In genomic region chr1:172046938-172047337, GRCm38 (mm10) we compare ENCODE assay signal across 8 mouse cellular contexts. TPM values are rescaled to one million over a fixed set of nuclear protein-coding genes. Genes with fewer than 3 reads are reported as not detected.
DNase-seq lines count a peak whose midpoint lies in the region; ATAC-seq lines count a peak whose summit lies in the region.

No protein-coding gene starts in this region.

- WGBS in heart, embryonic 11.5 days (ENCODE audit: insufficient replicate concordance): 11% methylated on average over 5 of the region's 5 CpGs
- WGBS in embryonic facial prominence, embryonic 14.5 days: 18% methylated on average over 4 of the region's 5 CpGs
- WGBS in heart, embryonic 13.5 days: 14% methylated on average over 5 of the region's 5 CpGs

- H3K36me3 ChIP-seq in heart, embryonic 11.5 days (ENCODE audit: control insufficient read depth, insufficient read depth, low read length): no peaks in the 10 kb centered on the region
- no peaks in the 10 kb centered on the region for H3K36me3 ChIP-seq in embryonic facial prominence, embryonic 14.5 days (ENCODE audit: control insufficient read depth, insufficient read depth, low read length)
- H3K36me3 ChIP-seq in heart, embryonic 13.5 days: no peaks in the 10 kb centered on the region

- H3K4me2 ChIP-seq in heart, embryonic 11.5 days: no peak overlapping the region
- H3K4me2 ChIP-seq in embryonic facial prominence, embryonic 14.5 days (ENCODE audit: low read depth, low read length): peak overlapping the region; percentile 15; the same call in 1 of the 2 replicates
- H3K4me2 ChIP-seq in heart, embryonic 13.5 days: 0 out of 2 replicates have a peak overlapping the region, but pooled peaks have one; percentile 5

- H3K9me3 ChIP-seq in heart, embryonic 11.5 days (replicated peaks; ENCODE audit: control insufficient read depth, low read length): no peaks in the 10 kb centered on the region
- no peaks in the 10 kb centered on the region for H3K9me3 ChIP-seq in embryonic facial prominence, embryonic 14.5 days (ENCODE audit: control insufficient read depth, low read length)
- no peaks in the 10 kb centered on the region for H3K9me3 ChIP-seq in heart, embryonic 13.5 days

- H3K9ac ChIP-seq in heart, embryonic 11.5 days (ENCODE audit: low read depth, low read length): no peak overlapping the region
- no peak overlapping the region for H3K9ac ChIP-seq in embryonic facial prominence, embryonic 14.5 days (ENCODE audit: low read depth, low read length)
- no peak overlapping the region for H3K9ac ChIP-seq in heart, embryonic 13.5 days

- peaks cover 14% of the 10 kb centered on the region for H3K27me3 ChIP-seq in heart, embryonic 11.5 days (ENCODE audit: control insufficient read depth, insufficient read depth, low read length)
- H3K27me3 ChIP-seq in embryonic facial prominence, embryonic 14.5 days (replicated peaks; ENCODE audit: control insufficient read depth, insufficient read depth, low read length): peaks cover 3% of the 10 kb centered on the region; the same call in 1 of the 2 replicates
- peaks cover 29% of the 10 kb centered on the region for H3K27me3 ChIP-seq in heart, embryonic 13.5 days (replicated peaks)

- DNase-seq in heart, adult 11 months: peak; percentile 95
- DNase-seq in adrenal gland, postnatal 4 days (ENCODE audit: low spot score in 2 of 2): peak; percentile 37 to 43
- peak; percentile 88 for DNase-seq in embryonic facial prominence, embryonic 14.5 days (ENCODE audit: low spot score)
- DNase-seq in kidney, postnatal 10 days: peak; percentile 84
- DNase-seq in lung, postnatal 10 days: peak; percentile 80
- peak; percentile 75 for DNase-seq in right cerebral cortex, postnatal 14 days

- no peak overlapping the region for H3K4me3 ChIP-seq in heart, embryonic 11.5 days (ENCODE audit: low read depth, low read length)
- no peak overlapping the region for H3K4me3 ChIP-seq in embryonic facial prominence, embryonic 14.5 days (ENCODE audit: low read depth, low read length)
- no peak overlapping the region for H3K4me3 ChIP-seq in heart, embryonic 13.5 days

- H3K27ac ChIP-seq in heart, embryonic 11.5 days (ENCODE audit: low read depth, low read length): no peak overlapping the region
- H3K27ac ChIP-seq in embryonic facial prominence, embryonic 14.5 days (replicated peaks; ENCODE audit: low read depth, low read length): no peak overlapping the region
- no peak overlapping the region for H3K27ac ChIP-seq in heart, embryonic 13.5 days (replicated peaks)

- peaks cover 3% of the 10 kb centered on the region; the same call in 1 of the 2 replicates for H3K4me1 ChIP-seq in heart, embryonic 11.5 days (ENCODE audit: control insufficient read depth, insufficient read depth, low read length)
- no peaks in the 10 kb centered on the region; the same call in 1 of the 2 replicates for H3K4me1 ChIP-seq in embryonic facial prominence, embryonic 14.5 days (ENCODE audit: control insufficient read depth, insufficient read depth, low read length)
- H3K4me1 ChIP-seq in heart, embryonic 13.5 days: no peaks in the 10 kb centered on the region; the same call in none of the 2 replicates

- ATAC-seq in heart, embryonic 11.5 days (replicated peaks; ENCODE audit: insufficient number of reproducible peaks, low FRiP score, low TSS enrichment): no peak
- peak; percentile 64; the same call in 1 of the 2 replicates for ATAC-seq in embryonic facial prominence, embryonic 14.5 days (ENCODE audit: low read depth)
- no peak for ATAC-seq in heart, embryonic 13.5 days (ENCODE audit: extremely low read depth, insufficient number of reproducible peaks, low FRiP score, low TSS enrichment)

RNA-seq across cellular contexts. Expression of gene Nhlh1, which starts 10.4 kb away (rescaled TPM):
- polyA plus RNA-seq in heart, embryonic 11.5 days (2014; fragmentation: Nextera tagmentation; extraction: Ambion mirVana): not detected in 2 replicates
- total RNA-seq in adrenal gland, postnatal 4 days (2021): under 1 TPM in 1 of 2 experiments, not detected in 1; 0.31 TPM
- 1.6 and 1.9 TPM in 2 replicates for polyA plus RNA-seq in embryonic facial prominence, embryonic 14.5 days (2014; fragmentation: Nextera tagmentation; extraction: Ambion mirVana)
- not detected in 2 replicates for polyA plus RNA-seq in heart, embryonic 13.5 days (2015; fragmentation: Nextera tagmentation; extraction: Ambion mirVana)

RNA-seq across cellular contexts. Expression of gene Vangl2, which starts 18.7 kb away (rescaled TPM):
- 10.4 and 10.9 TPM in 2 replicates for polyA plus RNA-seq in heart, embryonic 11.5 days (2014; fragmentation: Nextera tagmentation; extraction: Ambion mirVana)
- 10 to 100 TPM; 16.2 to 18.7 TPM for total RNA-seq in adrenal gland, postnatal 4 days (2021)
- 13.5 and 16.7 TPM in 2 replicates for polyA plus RNA-seq in embryonic facial prominence, embryonic 14.5 days (2014; fragmentation: Nextera tagmentation; extraction: Ambion mirVana)
- 8.9 and 9.3 TPM in 2 replicates for polyA plus RNA-seq in heart, embryonic 13.5 days (2015; fragmentation: Nextera tagmentation; extraction: Ambion mirVana)

RNA-seq across cellular contexts. Expression of gene Copa, which starts 35.4 kb away (rescaled TPM):
- polyA plus RNA-seq in heart, embryonic 11.5 days (2014; fragmentation: Nextera tagmentation; extraction: Ambion mirVana): 146 and 201 TPM in 2 replicates
- total RNA-seq in adrenal gland, postnatal 4 days (2021): 100 to 1,000 TPM; 187 to 205 TPM
- polyA plus RNA-seq in embryonic facial prominence, embryonic 14.5 days (2014; fragmentation: Nextera tagmentation; extraction: Ambion mirVana): 227 and 230 TPM in 2 replicates
- polyA plus RNA-seq in heart, embryonic 13.5 days (2015; fragmentation: Nextera tagmentation; extraction: Ambion mirVana): 162 and 163 TPM in 2 replicates

RNA-seq across cellular contexts. Expression of gene Ncstn, which starts 35.7 kb away (rescaled TPM):
- 115 and 122 TPM in 2 replicates for polyA plus RNA-seq in heart, embryonic 11.5 days (2014; fragmentation: Nextera tagmentation; extraction: Ambion mirVana)
- total RNA-seq in adrenal gland, postnatal 4 days (2021): 100 to 1,000 TPM; 148 to 154 TPM
- polyA plus RNA-seq in embryonic facial prominence, embryonic 14.5 days (2014; fragmentation: Nextera tagmentation; extraction: Ambion mirVana): 91.3 and 107 TPM in 2 replicates
- polyA plus RNA-seq in heart, embryonic 13.5 days (2015; fragmentation: Nextera tagmentation; extraction: Ambion mirVana): 115 TPM in 2 replicates

Comparison
In these comparisons a context has a peak if more than half of its experiments do, and no peak if none do; other contexts are left out.
1. DNase-seq: peak in every context shown above with its lines; median percentile 95 in heart, adult 11 months; 88 in embryonic facial prominence, embryonic 14.5 days; 84 in kidney, postnatal 10 days; 80 in lung, postnatal 10 days; 75 in right cerebral cortex, postnatal 14 days; 40 in adrenal gland, postnatal 4 days.